Mouse (Mus musculus): ENCODE measurements around the gene Adgrg6. TPM values are rescaled to one million over a fixed set of nuclear protein-coding genes. Genes with fewer than 3 reads are reported as not detected.

The Adgrg6 gene
- polyA plus RNA-seq (2012; rRNA removed): 0.04 and 0.71 TPM in 2 replicates

- H3K27me3 ChIP-seq (ENCODE audit: control insufficient read depth, insufficient read depth, low read length): no peaks in the 10 kb centered on the region
- no peak within 1 kb of the TSS for H3K27ac ChIP-seq (ENCODE audit: control insufficient read depth, insufficient read depth, low read depth, low read length)
- peak within 1 kb of the TSS; percentile 39 for H3K4me3 ChIP-seq (ENCODE audit: control insufficient read depth, low read depth, low read length)
These were observed at the start of gene Adgrg6 for GRCm38 (mm10) chr10:14544941-14545717. TSS of gene Adgrg6 (minus strand) at chr10:14545659.

GRCm38 (mm10) chr10:14592215-14592614 lies 46.8 kb upstream of the Adgrg6 start:
- H3K27ac ChIP-seq (ENCODE audit: control insufficient read depth, insufficient read depth, low read depth, low read length): no peak overlapping the region
- no peak for TF ChIP-seq POLR2A (IDR thresholded peaks at IDR 0.05; ENCODE audit: control insufficient read depth, low read depth, low read length)
- no peak for TF ChIP-seq CTCF (IDR thresholded peaks at IDR 0.05; ENCODE audit: control insufficient read depth, insufficient read depth, insufficient replicate concordance, low read depth, low read length)

More at GRCm38 (mm10) chr10:14544941-14545717, at the start of gene Adgrg6:
- Histone ChIP-seq H3K36me3 (ENCODE audit: control insufficient read depth, insufficient read depth, low read length) (no peaks in the 10 kb centered on the region), H3K4me1 (ENCODE audit: control insufficient read depth, insufficient read depth, low read length) (peaks cover 9% of the 10 kb centered on the region)
- TF ChIP-seq CTCF (IDR thresholded peaks at IDR 0.05; ENCODE audit: control insufficient read depth, insufficient read depth, insufficient replicate concordance, low read depth, low read length): no peak

GRCm38 (mm10) chr10:14590816-14591215 lies 45.4 kb upstream of the Adgrg6 start:
- Histone ChIP-seq H3K36me3 (ENCODE audit: control insufficient read depth, insufficient read depth, low read length) (no peaks in the 10 kb centered on the region), H3K27me3 (ENCODE audit: control insufficient read depth, insufficient read depth, low read length) (no peaks in the 10 kb centered on the region), H3K4me1 (ENCODE audit: control insufficient read depth, insufficient read depth, low read length) (no peaks in the 10 kb centered on the region), H3K4me3 (ENCODE audit: control insufficient read depth, low read depth, low read length) (no peak overlapping the region), H3K27ac (ENCODE audit: control insufficient read depth, insufficient read depth, low read depth, low read length) (no peak overlapping the region)
- no peak for TF ChIP-seq POLR2A (IDR thresholded peaks at IDR 0.05; ENCODE audit: control insufficient read depth, low read depth, low read length)
- no peak for TF ChIP-seq CTCF (IDR thresholded peaks at IDR 0.05; ENCODE audit: control insufficient read depth, insufficient read depth, insufficient replicate concordance, low read depth, low read length)

More at GRCm38 (mm10) chr10:14592215-14592614, 46.8 kb upstream of the Adgrg6 start:
- H3K4me3 ChIP-seq (ENCODE audit: control insufficient read depth, low read depth, low read length): no peak overlapping the region
- no peaks in the 10 kb centered on the region for H3K36me3 ChIP-seq (ENCODE audit: control insufficient read depth, insufficient read depth, low read length)
- H3K4me1 ChIP-seq (ENCODE audit: control insufficient read depth, insufficient read depth, low read length): no peaks in the 10 kb centered on the region
- no peaks in the 10 kb centered on the region for H3K27me3 ChIP-seq (ENCODE audit: control insufficient read depth, insufficient read depth, low read length)

DNA sequence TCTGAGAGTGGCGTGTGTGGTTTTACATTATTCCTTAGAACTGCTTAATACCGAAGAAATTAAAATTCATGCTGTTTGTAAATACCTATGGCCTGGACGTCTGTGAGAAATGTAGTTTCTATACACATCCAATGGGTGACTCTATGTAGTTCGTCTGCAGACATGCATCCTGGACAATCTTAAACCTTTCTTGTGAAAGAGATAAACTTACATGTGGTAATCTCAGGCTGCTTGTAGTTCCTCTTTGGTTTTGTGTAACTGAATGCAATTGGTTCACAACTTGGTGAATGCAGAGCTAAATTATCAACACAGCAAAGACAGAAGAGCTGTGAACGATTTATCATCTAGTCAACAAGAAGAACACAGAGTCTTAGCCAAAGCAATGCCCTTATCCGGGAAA lies 44.2 kb upstream of the Adgrg6 start:
- TF ChIP-seq POLR2A (IDR thresholded peaks at IDR 0.05; ENCODE audit: control insufficient read depth, low read depth, low read length): no peak
- TF ChIP-seq CTCF (IDR thresholded peaks at IDR 0.05; ENCODE audit: control insufficient read depth, insufficient read depth, insufficient replicate concordance, low read depth, low read length): no peak
- H3K4me3 ChIP-seq (ENCODE audit: control insufficient read depth, low read depth, low read length): no peak overlapping the region
- H3K27me3 ChIP-seq (ENCODE audit: control insufficient read depth, insufficient read depth, low read length): no peaks in the 10 kb centered on the region

DNA sequence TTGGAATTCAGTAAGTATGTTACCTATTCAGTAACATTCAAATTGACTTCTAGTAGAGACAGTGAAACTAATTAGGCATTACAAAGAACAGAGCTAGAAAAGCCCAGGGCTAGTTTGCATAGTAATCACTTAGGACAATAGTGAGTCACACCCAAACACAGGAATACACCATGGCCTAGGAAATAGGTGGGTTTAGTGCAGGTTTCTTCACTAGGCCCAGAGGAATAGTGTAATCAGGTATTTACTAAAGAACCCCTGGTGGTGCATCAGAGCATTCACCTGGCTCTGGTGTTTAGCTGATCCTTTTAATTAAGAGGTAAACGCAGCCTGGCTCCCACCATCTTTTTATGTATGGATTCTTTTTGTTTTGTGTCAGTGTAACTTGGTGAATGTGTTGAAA lies 38.0 kb upstream of the Adgrg6 start:
- Histone ChIP-seq H3K36me3 (ENCODE audit: control insufficient read depth, insufficient read depth, low read length) (no peaks in the 10 kb centered on the region), H3K27ac (ENCODE audit: control insufficient read depth, insufficient read depth, low read depth, low read length) (no peak overlapping the region), H3K4me3 (ENCODE audit: control insufficient read depth, low read depth, low read length) (no peak overlapping the region), H3K4me1 (ENCODE audit: control insufficient read depth, insufficient read depth, low read length) (no peaks in the 10 kb centered on the region), H3K27me3 (ENCODE audit: control insufficient read depth, insufficient read depth, low read length) (no peaks in the 10 kb centered on the region)
- no peak for TF ChIP-seq POLR2A (IDR thresholded peaks at IDR 0.05; ENCODE audit: control insufficient read depth, low read depth, low read length)
- TF ChIP-seq CTCF (IDR thresholded peaks at IDR 0.05; ENCODE audit: control insufficient read depth, insufficient read depth, insufficient replicate concordance, low read depth, low read length): no peak

More for the DNA sequence above, 44.2 kb upstream of the Adgrg6 start:
- H3K27ac ChIP-seq (ENCODE audit: control insufficient read depth, insufficient read depth, low read depth, low read length): no peak overlapping the region
- H3K36me3 ChIP-seq (ENCODE audit: control insufficient read depth, insufficient read depth, low read length): no peaks in the 10 kb centered on the region
- no peaks in the 10 kb centered on the region for H3K4me1 ChIP-seq (ENCODE audit: control insufficient read depth, insufficient read depth, low read length)

GRCm38 (mm10) chr10:14574255-14574654 lies 28.8 kb upstream of the Adgrg6 start:
- H3K27me3 ChIP-seq (ENCODE audit: control insufficient read depth, insufficient read depth, low read length): no peaks in the 10 kb centered on the region
- TF ChIP-seq POLR2A (IDR thresholded peaks at IDR 0.05; ENCODE audit: control insufficient read depth, low read depth, low read length) (no peak), CTCF (IDR thresholded peaks at IDR 0.05; ENCODE audit: control insufficient read depth, insufficient read depth, insufficient replicate concordance, low read depth, low read length) (no peak)
- H3K36me3 ChIP-seq (ENCODE audit: control insufficient read depth, insufficient read depth, low read length): no peaks in the 10 kb centered on the region
- no peak overlapping the region for H3K4me3 ChIP-seq (ENCODE audit: control insufficient read depth, low read depth, low read length)
- H3K4me1 ChIP-seq (ENCODE audit: control insufficient read depth, insufficient read depth, low read length): no peaks in the 10 kb centered on the region
- H3K27ac ChIP-seq (ENCODE audit: control insufficient read depth, insufficient read depth, low read depth, low read length): no peak overlapping the region

DNA sequence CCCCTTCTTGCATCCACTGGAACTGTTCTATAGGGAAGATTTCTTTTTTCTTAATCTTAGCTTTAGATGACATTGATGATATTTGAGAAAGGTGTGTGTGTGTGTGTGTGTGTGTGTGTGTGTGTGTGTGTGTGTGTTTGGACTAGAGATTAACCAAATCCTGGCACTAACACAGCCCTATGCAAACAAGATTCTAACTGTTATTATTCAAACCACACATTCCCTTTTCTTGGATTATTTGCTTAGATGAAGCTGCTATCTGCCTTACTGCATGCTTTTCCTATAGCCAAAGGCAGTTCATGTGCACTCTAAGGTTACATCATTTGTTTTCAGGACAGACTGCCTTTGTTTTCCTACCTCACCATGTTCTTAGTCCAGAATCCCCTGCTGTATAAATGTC lies 25.7 kb upstream of the Adgrg6 start:
- Histone ChIP-seq H3K36me3 (ENCODE audit: control insufficient read depth, insufficient read depth, low read length) (no peaks in the 10 kb centered on the region), H3K27ac (ENCODE audit: control insufficient read depth, insufficient read depth, low read depth, low read length) (no peak overlapping the region), H3K4me1 (ENCODE audit: control insufficient read depth, insufficient read depth, low read length) (no peaks in the 10 kb centered on the region), H3K27me3 (ENCODE audit: control insufficient read depth, insufficient read depth, low read length) (no peaks in the 10 kb centered on the region), H3K4me3 (ENCODE audit: control insufficient read depth, low read depth, low read length) (no peak overlapping the region)
- no peak for TF ChIP-seq CTCF (IDR thresholded peaks at IDR 0.05; ENCODE audit: control insufficient read depth, insufficient read depth, insufficient replicate concordance, low read depth, low read length)
- TF ChIP-seq POLR2A (IDR thresholded peaks at IDR 0.05; ENCODE audit: control insufficient read depth, low read depth, low read length): no peak

Measured in testis, adult 2 months (tissue).